ENCODE assay signal across 9 mouse cellular contexts in the genomic region with DNA sequence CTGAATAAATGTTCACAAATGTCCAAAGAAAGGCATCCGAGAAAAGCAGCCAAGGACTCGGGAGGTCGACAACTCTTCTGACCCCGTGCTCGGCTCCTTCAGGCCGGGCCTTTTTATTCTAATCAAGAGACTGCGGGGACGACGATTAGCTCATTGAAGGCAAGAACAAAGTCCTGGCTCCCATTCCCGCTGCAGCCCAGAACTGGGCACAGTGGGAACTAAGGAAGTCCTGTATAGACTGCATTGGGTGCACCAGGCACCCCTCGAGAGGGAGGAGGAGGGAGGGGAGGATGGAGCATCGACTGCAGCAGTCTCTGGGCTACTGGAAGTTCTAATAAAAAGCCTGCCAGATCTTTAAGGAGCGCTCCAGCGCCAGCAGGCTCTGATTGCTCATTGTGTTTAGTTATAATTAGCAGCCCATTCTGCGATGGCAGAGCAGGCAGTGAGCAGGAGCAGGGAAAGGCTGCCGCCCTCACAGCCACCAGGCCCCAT. TPM values are rescaled to one million over a fixed set of nuclear protein-coding genes. Genes with fewer than 3 reads are reported as not detected.
DNase-seq lines count a peak whose midpoint lies in the region; ATAC-seq lines count a peak whose summit lies in the region.
"Had no signal": no experiment of that assay in that cellular context is flagged by ENCODE, and none has a peak within 500 bp of the region (broad histone marks: within the 10 kb centered on the region; RNA-seq: fewer than 3 reads in every experiment).

No protein-coding gene starts in this region.

- H3K36me3 ChIP-seq in forebrain, embryonic 13.5 days (ENCODE audit: poor library complexity, severe bottlenecking), result no peaks in the 10 kb centered on the region
- H3K36me3 ChIP-seq: limb, embryonic 12.5 days had no signal

- ATAC-seq in forebrain, embryonic 13.5 days, result peak; percentile 88

- peak overlapping the region; percentile 37; the same call in 1 of the 2 replicates for H3K9ac ChIP-seq in forebrain, embryonic 13.5 days
- H3K9ac ChIP-seq: limb, embryonic 12.5 days had no signal

- peak overlapping the region; percentile 80 for H3K27ac ChIP-seq in forebrain, embryonic 13.5 days
- H3K27ac ChIP-seq: limb, embryonic 12.5 days had no signal

- DNase-seq in layer of hippocampus, adult 18-20 months (ENCODE audit: low spot score in 2 of 2), result peak; percentile 31 to 58
- no peak for DNase-seq in layer of hippocampus, adult 9-10 months (ENCODE audit: low spot score)
- peak; percentile 36 to 43 for DNase-seq in left cerebral cortex, postnatal 36 days (ENCODE audit: low spot score in 2 of 2)
- peak; percentile 28 for DNase-seq in right cerebral cortex, postnatal 4 days
- no peak for DNase-seq in cerebellum, adult 11 months
- DNase-seq in lung, adult 18-20 months, result no peak
- no peak for DNase-seq in cerebellum, adult 11-12 months

- peak overlapping the region; percentile 34 for H3K4me2 ChIP-seq in forebrain, embryonic 13.5 days
- H3K4me2 ChIP-seq: limb, embryonic 12.5 days had no signal

- H3K4me1 ChIP-seq in forebrain, embryonic 13.5 days, result peaks cover 23% of the 10 kb centered on the region
- H3K4me1 ChIP-seq: limb, embryonic 12.5 days had no signal

- no peaks in the 10 kb centered on the region for H3K27me3 ChIP-seq in forebrain, embryonic 13.5 days
- H3K27me3 ChIP-seq: limb, embryonic 12.5 days had no signal

- H3K9me3 ChIP-seq in forebrain, embryonic 13.5 days (replicated peaks), result no peaks in the 10 kb centered on the region
- H3K9me3 ChIP-seq: limb, embryonic 12.5 days had no signal

- no peak overlapping the region for H3K4me3 ChIP-seq in forebrain, embryonic 13.5 days
- H3K4me3 ChIP-seq: limb, embryonic 12.5 days had no signal

- intact Hi-C loops in left cerebral cortex, postnatal 36 days (cut with DNase I), result loop anchor here (1.0 kb wide), 1 partner anchor 41 kb away; the partner anchor contains the start of gene Dynll2

- WGBS in forebrain, embryonic 13.5 days, result 4% methylated on average over 16 of the region's 16 CpGs

RNA-seq across cellular contexts. Expression of gene Srsf1, which starts 18.9 kb away (rescaled TPM):
- 100 to 1,000 TPM; 219 to 225 TPM for total RNA-seq in layer of hippocampus, adult 18-20 months (2021)
- polyA plus RNA-seq in forebrain, embryonic 13.5 days (2015; fragmentation: Nextera tagmentation; extraction: Ambion mirVana), result 393 and 402 TPM in 2 replicates
- 100 to 1,000 TPM; 153 to 205 TPM for total RNA-seq in left cerebral cortex, postnatal 36 days (2021)

RNA-seq across cellular contexts. Expression of gene Vezf1, which starts 39.8 kb away (rescaled TPM):
- total RNA-seq in layer of hippocampus, adult 18-20 months (2021), result 10 to 100 TPM; 23.2 to 24.7 TPM
- polyA plus RNA-seq in forebrain, embryonic 13.5 days (2015; fragmentation: Nextera tagmentation; extraction: Ambion mirVana), result 65.6 and 72.7 TPM in 2 replicates
- 10 to 100 TPM; 24.4 to 26.2 TPM for total RNA-seq in left cerebral cortex, postnatal 36 days (2021)

RNA-seq across cellular contexts. Expression of gene Dynll2, which starts 40.9 kb away (rescaled TPM):
- 100 to 1,000 TPM; 484 to 500 TPM for total RNA-seq in layer of hippocampus, adult 18-20 months (2021)
- polyA plus RNA-seq in forebrain, embryonic 13.5 days (2015; fragmentation: Nextera tagmentation; extraction: Ambion mirVana), result 32.4 and 37.0 TPM in 2 replicates
- 100 to 1,000 TPM; 539 to 592 TPM for total RNA-seq in left cerebral cortex, postnatal 36 days (2021)

Comparison
In these comparisons a context has a peak if more than half of its experiments do, and no peak if none do; other contexts are left out.
1. DNase-seq: peak in layer of hippocampus, adult 18-20 months (2 of 2), left cerebral cortex, postnatal 36 days (2 of 2) and right cerebral cortex, postnatal 4 days (single experiment); none in layer of hippocampus, adult 9-10 months (single experiment), cerebellum, adult 11 months (single experiment), lung, adult 18-20 months (0 of 2) and cerebellum, adult 11-12 months (single experiment).